Mouse (Mus musculus): ENCODE results near the gene Ctnnbip1.

DNA sequence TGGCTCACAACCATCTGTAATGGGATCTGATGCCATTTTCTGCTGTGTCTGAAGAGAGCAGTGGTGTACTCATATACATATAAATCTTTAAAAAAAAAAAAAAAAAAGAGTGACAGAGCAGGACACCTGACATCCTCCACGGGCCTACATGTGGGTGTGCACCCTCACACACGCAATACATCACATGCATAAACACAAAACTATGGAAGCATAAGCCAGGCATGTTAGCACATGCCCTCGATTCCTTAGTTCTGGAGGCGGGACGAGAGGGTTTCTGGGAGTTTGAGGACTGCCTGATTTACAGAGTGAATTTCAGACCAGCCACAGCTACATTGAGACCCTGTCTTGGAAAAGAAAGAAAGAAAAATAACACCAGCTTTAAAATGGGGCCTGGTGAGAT, 13.7 kb upstream of the Ctnnbip1 start:
- TF ChIP-seq CTCF (IDR thresholded peaks at IDR 0.05; ENCODE audit: extremely low read depth, insufficient read length, insufficient replicate concordance, low read depth, low read length) = no peak
- no peak for TF ChIP-seq POLR2A (IDR thresholded peaks at IDR 0.05; ENCODE audit: low read depth, low read length)

Data from small intestine, adult 2 months (tissue).